Mouse (Mus musculus) megakaryocyte, embryonic 14.5 days (primary cell): ENCODE results near the gene Brsk1.

ENCODE experiments used
- FLI1 ChIP-seq: IDR thresholded peaks from 2 replicates; pipeline ENCODE4 v1.6.1; 2012; ENCODE audit warnings: low read length, inconsistent platforms, mixed read lengths
- GATA1 ChIP-seq: IDR thresholded peaks from 3 replicates; pipeline ENCODE4 v1.6.1; 2012; ENCODE audit warnings: mixed read lengths, low read length, inconsistent platforms, borderline replicate concordance

DNA sequence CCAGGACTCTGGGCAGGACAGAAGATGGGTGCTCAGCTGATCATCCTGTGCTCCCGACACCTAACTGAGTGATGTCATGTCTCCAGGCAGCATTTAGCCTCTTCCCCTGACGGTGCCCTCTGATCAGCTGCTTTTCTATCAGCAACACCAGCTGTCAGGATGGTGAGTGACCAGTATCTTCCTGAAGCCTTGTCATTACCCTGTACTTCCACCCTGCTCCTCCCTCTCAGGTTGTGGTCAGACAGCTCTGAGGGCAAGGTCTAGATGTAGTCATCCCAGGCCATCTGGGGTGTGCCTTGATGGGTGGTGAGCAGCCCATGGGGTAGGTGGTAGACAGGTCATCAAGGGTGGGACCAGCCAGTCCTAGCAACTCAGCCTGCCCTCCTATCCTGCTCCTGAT is 58.8 kb downstream of the Brsk1 start:
- TF ChIP-seq GATA1, result no peak
- no peak for TF ChIP-seq FLI1
